Mouse (Mus musculus) left cerebral cortex, postnatal 4 days (tissue): ENCODE results near the gene Nmnat2. TPM values are rescaled to one million over a fixed set of nuclear protein-coding genes. Genes with fewer than 3 reads are reported as not detected.
A peak's percentile ranks its signal among the peaks of the same experiment; 100 is the strongest.

Experiments
- DNase-seq: peaks from one replicate; pipeline ENCODE4 v3.0.0-alpha.2; 2022
- intact Hi-C: fragments of 180-260 bp; cut with DNase I; formaldehyde crosslinking; loops from one replicate; pipeline ENCODE4 v1.15.1; 2025
- total RNA-seq, 2 experiments: library from RNA; stranded (reverse); gene quantifications; 2 replicates each; pipeline ENCODE4 v1.2.3; 2021

Nmnat2 gene
- total RNA-seq, 2 experiments from 2014 or later = 152 to 155 TPM

DNA sequence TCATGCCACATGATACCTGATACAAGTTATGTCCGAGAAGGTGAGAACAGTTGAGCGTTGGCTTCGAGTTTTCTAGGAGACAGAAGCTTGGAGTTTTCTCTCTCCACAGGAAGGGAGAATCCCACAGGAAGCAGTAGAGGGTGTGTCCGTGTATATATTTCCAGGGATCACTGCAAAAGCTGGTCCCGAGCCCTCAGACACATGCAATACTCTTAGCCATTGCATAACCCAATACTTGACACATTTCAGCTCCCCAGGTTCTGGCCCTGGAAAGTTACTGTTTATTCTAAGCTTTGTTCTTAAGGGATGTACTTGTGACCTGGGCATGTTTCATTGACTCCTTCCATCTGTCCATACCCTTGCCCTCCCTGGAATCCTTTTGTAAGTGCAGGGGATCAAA lies 191.0 kb downstream of the Nmnat2 start:
- intact Hi-C loops = no loop called here
- DNase-seq = no peak

DNA sequence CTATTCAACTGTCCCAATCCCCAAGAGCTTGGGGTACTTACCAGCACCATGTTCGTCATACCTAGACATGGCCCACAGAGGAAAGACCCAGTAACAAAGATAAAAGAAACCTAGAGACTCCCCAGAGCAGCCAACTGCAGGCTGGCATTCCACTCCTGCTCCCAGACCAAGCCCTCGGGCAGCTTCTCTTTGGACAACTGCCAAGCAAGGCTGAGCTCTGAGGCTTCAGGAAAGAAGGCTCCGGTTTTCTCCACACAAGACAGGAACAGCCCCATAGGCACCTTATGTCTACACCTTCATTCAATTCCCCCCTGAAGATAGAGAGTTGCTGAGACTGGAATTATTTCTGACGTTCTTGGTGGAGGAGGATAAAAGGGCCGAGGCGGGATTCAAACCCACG lies 197.8 kb downstream of the Nmnat2 start:
- DNase-seq = peak; percentile 26
- intact Hi-C loops = no loop called here

DNA sequence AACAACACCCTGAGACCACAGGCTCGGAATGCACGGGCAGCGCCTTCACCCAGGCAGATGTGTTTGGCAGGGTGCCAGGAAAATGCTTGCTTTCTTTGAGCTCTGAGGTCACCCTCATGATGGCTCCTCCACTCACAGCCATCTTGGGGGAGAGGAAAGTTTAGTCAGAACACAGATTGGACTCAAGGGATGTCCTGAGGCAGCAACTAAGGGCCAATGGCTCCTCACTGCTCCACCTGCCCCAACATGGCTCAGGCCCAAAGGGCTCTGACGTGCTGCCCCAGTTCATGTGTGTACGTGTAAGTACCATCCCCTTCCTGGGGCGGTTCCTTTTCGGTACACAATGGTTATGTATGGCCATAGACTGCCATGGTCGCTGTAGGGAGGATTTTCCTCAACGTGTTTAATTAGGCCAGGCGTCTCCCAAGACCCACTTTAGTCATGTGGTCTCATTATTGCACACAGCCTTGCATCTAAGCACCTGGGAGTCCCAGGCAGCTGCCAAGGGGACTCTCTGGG lies 198.9 kb downstream of the Nmnat2 start:
- peak; percentile 20 for DNase-seq
- intact Hi-C loops = no loop called here

DNA sequence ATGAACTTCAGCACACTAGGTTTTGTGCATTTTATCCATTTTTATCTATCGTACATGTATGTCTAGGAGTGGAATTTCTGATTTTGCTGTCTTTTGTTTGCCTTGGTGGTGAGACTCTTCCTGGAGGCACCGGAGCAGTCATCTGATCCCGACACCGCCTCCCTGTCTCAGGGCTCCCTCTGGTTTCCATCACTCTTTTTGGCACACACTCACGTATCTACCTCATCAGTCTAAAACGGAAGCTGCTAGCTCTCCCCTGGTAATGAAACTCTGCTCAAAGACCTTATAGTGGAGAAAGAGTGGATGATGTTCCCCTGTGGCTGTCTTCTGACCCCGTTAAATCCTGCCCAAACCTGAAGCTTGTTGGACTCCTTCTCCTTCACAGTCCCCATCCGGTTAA lies 200.6 kb downstream of the Nmnat2 start:
- no peak for DNase-seq
- intact Hi-C loops = no loop called here

DNA sequence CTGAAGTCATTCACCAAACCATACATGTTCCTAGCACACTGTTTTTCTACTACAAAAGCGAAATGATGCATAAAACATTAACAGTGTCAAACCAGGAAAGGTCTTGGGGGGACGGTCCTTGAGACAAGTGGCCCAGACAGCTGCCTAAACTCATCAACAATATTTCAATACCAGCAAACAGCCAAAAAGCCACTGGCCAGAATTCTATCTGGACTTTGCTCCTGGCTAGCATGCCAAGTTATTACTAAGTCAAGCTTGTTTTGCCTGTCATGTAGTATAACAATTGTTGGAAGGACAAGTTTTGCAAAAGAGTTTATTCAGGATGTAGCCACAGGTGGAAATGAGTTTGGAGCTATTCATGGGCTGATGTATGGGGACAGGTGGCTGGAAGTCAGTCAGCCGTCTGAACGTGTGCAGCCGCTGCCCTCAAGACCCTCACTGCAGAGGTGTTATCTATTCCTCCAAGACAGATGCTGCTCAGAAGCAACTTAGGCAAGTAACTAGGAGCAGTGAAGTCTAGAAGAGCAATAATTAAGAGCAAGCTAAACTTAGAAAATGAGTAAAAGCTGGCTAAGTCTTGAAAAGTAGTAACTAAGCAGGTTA lies 202.3 kb downstream of the Nmnat2 start:
- no peak for DNase-seq
- intact Hi-C loops = no loop called here

DNA sequence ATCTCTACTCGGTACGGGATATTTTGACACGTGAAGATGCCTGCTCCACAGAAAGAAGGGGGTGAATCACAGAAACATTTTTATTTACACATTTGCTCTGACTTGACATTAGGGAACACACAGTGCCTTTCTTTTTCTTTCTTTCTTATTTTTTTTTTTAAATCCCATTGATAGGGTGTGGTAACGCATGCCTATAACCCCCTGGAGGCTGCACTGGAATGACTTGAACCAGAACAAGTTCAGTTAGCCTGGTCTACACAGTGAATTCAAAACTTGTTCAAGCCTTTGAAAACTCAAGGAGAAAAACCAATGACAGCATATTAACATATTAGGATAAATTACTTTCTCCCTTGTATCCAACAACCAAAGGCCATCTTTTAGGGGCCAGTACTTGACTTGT lies 204.3 kb downstream of the Nmnat2 start:
- intact Hi-C loops = no loop called here
- DNase-seq = no peak

DNA sequence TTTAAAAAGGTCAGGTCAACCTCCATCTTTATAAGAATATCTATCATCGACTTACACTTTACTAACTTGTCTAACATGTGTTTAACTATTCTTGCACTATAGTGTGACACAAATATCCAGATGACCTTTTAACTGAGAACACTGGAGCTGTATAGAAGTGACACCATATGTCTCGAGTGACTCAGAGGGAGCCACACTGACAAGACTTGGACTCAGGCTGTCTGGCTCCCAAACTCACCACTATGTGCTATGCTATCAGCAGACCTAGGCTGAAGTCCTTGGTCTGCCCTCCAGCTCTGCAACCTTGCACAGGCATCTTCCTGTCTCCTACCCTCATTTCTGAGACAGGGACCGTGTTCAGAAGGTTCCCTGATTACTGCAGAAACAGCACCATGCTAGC lies 209.0 kb downstream of the Nmnat2 start:
- intact Hi-C loops = no loop called here
- no peak for DNase-seq

DNA sequence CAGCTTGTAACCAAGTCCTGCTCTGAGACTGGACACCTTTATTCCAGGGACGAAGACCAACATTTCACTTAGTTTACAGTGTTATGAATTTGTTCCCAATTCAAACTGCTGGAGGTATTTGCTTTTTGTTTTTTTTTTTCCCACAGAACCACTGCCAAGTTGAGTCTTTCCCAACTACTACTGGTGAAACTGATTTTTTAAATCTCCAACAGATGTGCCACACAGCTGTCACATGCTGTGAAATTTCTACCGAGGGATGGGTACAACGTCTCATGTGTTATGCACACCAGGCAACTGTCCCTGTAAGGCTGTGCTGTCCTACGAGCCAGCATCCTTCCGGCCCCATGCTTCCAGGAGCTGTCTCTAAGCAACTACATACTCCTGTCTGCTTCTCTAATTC lies 213.5 kb downstream of the Nmnat2 start:
- intact Hi-C loops = no loop called here
- DNase-seq = no peak

Other genes with a start within 250 kb of the Nmnat2 start
- gene Apobec4, start 204.4 kb upstream of the Nmnat2 start, total RNA-seq = not detected
- gene Rgl1, start 188.6 kb upstream of the Nmnat2 start, total RNA-seq = 10 to 100 TPM; 45.6 to 55.2 TPM
- gene Arpc5, start 188.5 kb upstream of the Nmnat2 start, total RNA-seq = 100 to 1,000 TPM; 244 to 271 TPM
- gene Ncf2, start 154.8 kb upstream of the Nmnat2 start, total RNA-seq = 1 to 10 TPM; 1.9 to 2.2 TPM
- 10 to 100 TPM; 80.8 to 84.8 TPM for gene Smg7, start 52.3 kb upstream of the Nmnat2 start, total RNA-seq
- 1 to 10 TPM; 2.9 to 3.4 TPM for gene Lamc2, start 231.5 kb downstream of the Nmnat2 start, total RNA-seq